Mouse (Mus musculus) liver, embryonic 14.5 days (tissue): ENCODE measurements around the gene Pdap1.

Experiments used
- CTCF ChIP-seq: IDR thresholded peaks from 2 replicates; pipeline ENCODE4 v1.5.1; 2016; ENCODE audit warnings: antibody characterized with exemption, low read depth, control low read depth
- EP300 ChIP-seq: IDR thresholded peaks from 2 replicates; pipeline ENCODE4 v1.6.1; 2016; ENCODE audit warnings: antibody characterized with exemption, low read depth

DNA sequence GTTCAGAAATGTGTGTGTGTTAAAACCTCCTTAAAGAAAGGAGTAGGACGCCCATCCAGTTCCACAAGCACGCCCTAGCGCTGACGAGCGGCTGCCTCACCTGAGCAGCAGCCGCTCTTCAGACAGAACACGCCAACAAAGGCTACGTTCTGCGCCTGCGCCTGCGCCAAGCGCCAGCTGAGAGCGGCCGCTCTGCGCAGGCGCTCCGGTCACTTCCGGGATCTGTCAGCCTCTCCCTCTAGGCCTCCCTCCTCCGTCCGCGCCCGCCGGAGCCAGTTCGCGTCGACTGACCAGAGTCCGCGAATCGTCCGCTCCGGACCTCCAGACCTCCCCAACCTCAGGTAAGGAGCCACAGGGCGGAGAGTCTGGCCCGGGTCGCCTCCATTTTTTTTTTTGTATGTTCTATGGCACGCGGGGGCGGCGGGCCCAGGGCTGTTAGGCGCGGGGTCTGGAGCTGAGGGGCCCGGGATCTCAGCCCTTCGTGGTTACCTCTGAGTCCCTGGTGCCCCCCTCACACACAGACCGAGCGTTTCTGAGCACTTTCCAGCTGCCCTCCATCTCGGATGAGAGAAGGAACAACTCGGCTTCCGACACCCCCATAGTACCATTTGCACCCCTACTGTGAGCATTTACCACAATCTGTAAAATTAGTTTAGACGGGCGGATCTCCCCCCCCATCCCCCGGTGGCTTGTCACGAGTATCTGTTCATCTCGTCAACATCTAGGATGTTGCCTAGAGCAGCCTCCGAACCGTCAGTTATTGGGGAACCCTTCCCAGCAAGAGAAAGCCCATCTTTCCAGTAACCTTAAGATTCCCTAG, 56.2 kb downstream of the Pdap1 start, which contains the start of the genes Arpc1a and Kpna7:
- TF ChIP-seq CTCF = 0 out of 2 replicates have a peak, but pooled peaks have one; percentile 1
- no peak for TF ChIP-seq EP300
